Mouse (Mus musculus) megakaryocyte progenitor cell, adult 5-6 weeks (primary cell): ENCODE data around the gene Catsperd. TPM values are rescaled to one million over a fixed set of nuclear protein-coding genes. Genes with fewer than 3 reads are reported as not detected.

Source experiments
- ATAC-seq: replicated peaks from 2 replicates; pipeline ENCODE4 v1.8.0; 2016; ENCODE audit warnings: mild to moderate bottlenecking, moderate TSS enrichment, inconsistent platforms; ENCODE audit not compliant: poor library complexity
- total RNA-seq, 2 experiments: library from RNA; stranded (forward) in 1 of 2; stranded (reverse) in 1 of 2; fragments of 157-497, 149-512 nt in 1 of 2; fragments of 200-1000 nt in 1 of 2; gene quantifications; 2 replicates each; pipeline versions ENCODE4 v1.2.3 to v1.2.4; 2015 to 2017

Catsperd gene
- total RNA-seq, 2 experiments from 2014 or later, result 0.17 TPM; not detected in 1

- ATAC-seq, result peak; percentile 52
Observed at GRCm38 (mm10) chr17:56706515-56706914, 78.6 kb downstream of the Catsperd start.

GRCm38 (mm10) chr17:56708692-56709091 lies 80.7 kb downstream of the Catsperd start:
- ATAC-seq, result no peak

GRCm38 (mm10) chr17:56709708-56710107 lies 81.8 kb downstream of the Catsperd start:
- no peak for ATAC-seq

Other genes starting within 250 kb of the Catsperd start
- gene Ptprs, start 151.7 kb upstream of the Catsperd start, total RNA-seq (2015), result 35.9 and 39.7 TPM in 2 replicates
- 35.3 and 38.5 TPM in 2 replicates for gene Ptprs, start 151.7 kb upstream of the Catsperd start, total RNA-seq (2017)
- not detected in 2 replicates for gene Znrf4, start 115.7 kb upstream of the Catsperd start, total RNA-seq (2015)
- not detected in 2 replicates for gene Znrf4, start 115.7 kb upstream of the Catsperd start, total RNA-seq (2017)
- 0.25 and 1.6 TPM in 2 replicates for gene Gm20219, start 73.8 kb upstream of the Catsperd start, total RNA-seq (2015)
- 0.10 TPM in 1 of 2 replicates, not detected in the other for gene Gm20219, start 73.8 kb upstream of the Catsperd start, total RNA-seq (2017)
- gene Safb2, start 43.6 kb upstream of the Catsperd start, total RNA-seq (2015), result 56.2 and 63.8 TPM in 2 replicates
- gene Safb2, start 43.6 kb upstream of the Catsperd start, total RNA-seq (2017), result 70.3 and 120 TPM in 2 replicates
- 58.8 and 59.6 TPM in 2 replicates for gene Safb, start 43.3 kb upstream of the Catsperd start, total RNA-seq (2015)
- gene Safb, start 43.3 kb upstream of the Catsperd start, total RNA-seq (2017), result 79.6 and 88.1 TPM in 2 replicates
- 93.3 and 94.0 TPM in 2 replicates for gene 2410015M20Rik, start 18.4 kb upstream of the Catsperd start, total RNA-seq (2015)
- gene 2410015M20Rik, start 18.4 kb upstream of the Catsperd start, total RNA-seq (2017), result 93.3 and 99.4 TPM in 2 replicates
- 1,504 and 1,580 TPM in 2 replicates for gene Rpl36, start 14.7 kb upstream of the Catsperd start, total RNA-seq (2015)
- gene Rpl36, start 14.7 kb upstream of the Catsperd start, total RNA-seq (2017), result 2,239 and 2,669 TPM in 2 replicates
- gene Lonp1, start 1.3 kb upstream of the Catsperd start, total RNA-seq (2015), result 19.4 and 23.1 TPM in 2 replicates
- 68.8 and 83.6 TPM in 2 replicates for gene Lonp1, start 1.3 kb upstream of the Catsperd start, total RNA-seq (2017)
- 24.8 and 34.3 TPM in 2 replicates for gene Ranbp3, start 45.2 kb downstream of the Catsperd start, total RNA-seq (2015)
- gene Ranbp3, start 45.2 kb downstream of the Catsperd start, total RNA-seq (2017), result 63.3 and 72.8 TPM in 2 replicates
- 102 and 151 TPM in 2 replicates for gene Ndufa11, start 89.6 kb downstream of the Catsperd start, total RNA-seq (2015)
- gene Ndufa11, start 89.6 kb downstream of the Catsperd start, total RNA-seq (2017), result 92.1 and 131 TPM in 2 replicates
- gene Vmac, start 89.9 kb downstream of the Catsperd start, total RNA-seq (2015), result 8.5 and 12.5 TPM in 2 replicates
- 4.2 and 6.5 TPM in 2 replicates for gene Vmac, start 89.9 kb downstream of the Catsperd start, total RNA-seq (2017)
- not detected in 2 replicates for gene Nrtn, start 129.4 kb downstream of the Catsperd start, total RNA-seq (2015)
- gene Nrtn, start 129.4 kb downstream of the Catsperd start, total RNA-seq (2017), result not detected in 2 replicates
- gene Dus3l, start 136.6 kb downstream of the Catsperd start, total RNA-seq (2015), result 11.2 and 11.7 TPM in 2 replicates
- gene Dus3l, start 136.6 kb downstream of the Catsperd start, total RNA-seq (2017), result 19.2 and 20.4 TPM in 2 replicates
- gene Prr22, start 142.1 kb downstream of the Catsperd start, total RNA-seq (2015), result 2.0 and 3.2 TPM in 2 replicates
- 0.92 and 1.6 TPM in 2 replicates for gene Prr22, start 142.1 kb downstream of the Catsperd start, total RNA-seq (2017)
- 6.4 and 8.8 TPM in 2 replicates for gene Rfx2, start 202.9 kb downstream of the Catsperd start, total RNA-seq (2015)
- gene Rfx2, start 202.9 kb downstream of the Catsperd start, total RNA-seq (2017), result 4.8 and 5.0 TPM in 2 replicates
- not detected in 2 replicates for gene Acsbg2, start 246.3 kb downstream of the Catsperd start, total RNA-seq (2015)
- not detected in 2 replicates for gene Acsbg2, start 246.3 kb downstream of the Catsperd start, total RNA-seq (2017)
- gene 1700061G19Rik, start 247.3 kb downstream of the Catsperd start, total RNA-seq (2015), result 0.07 TPM in 1 of 2 replicates, not detected in the other
- gene 1700061G19Rik, start 247.3 kb downstream of the Catsperd start, total RNA-seq (2017), result not detected in 2 replicates